In the genomic region with DNA sequence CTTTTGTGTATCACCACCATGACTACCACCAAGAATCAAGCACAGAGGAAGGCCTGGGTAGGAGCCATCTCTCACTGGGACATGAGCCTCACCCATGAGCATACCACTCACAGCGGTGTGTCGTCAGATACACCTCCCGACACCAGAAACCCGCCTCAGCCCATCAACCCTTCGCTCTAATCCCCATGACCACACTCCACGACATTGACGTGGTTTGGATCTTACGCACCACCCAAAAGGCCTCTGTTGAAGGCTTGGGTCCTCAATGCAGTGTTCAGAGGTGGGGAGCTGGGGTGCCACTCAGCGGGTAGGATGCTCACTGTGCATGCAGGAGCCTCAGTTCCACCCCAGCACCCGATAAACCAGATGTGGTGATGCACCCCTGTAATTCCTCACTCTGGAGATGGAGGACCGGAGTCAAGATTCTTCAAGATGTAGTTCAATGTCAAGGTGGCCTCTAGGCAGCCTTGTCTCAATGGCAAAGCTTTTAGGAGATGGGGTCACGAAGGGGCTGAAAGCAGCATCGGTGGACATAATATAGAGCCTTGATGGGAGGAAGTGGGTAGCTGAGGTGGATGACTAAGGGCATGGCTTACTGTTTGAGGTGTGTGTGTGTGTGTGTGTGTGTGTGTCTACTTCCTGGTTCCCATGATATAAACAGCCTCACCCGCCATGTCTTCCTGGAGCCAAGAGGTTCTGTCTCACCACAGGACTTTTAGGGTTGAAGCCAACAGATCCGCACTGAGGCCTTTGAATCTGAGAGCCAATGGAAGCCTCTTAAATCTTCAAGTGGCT, we compare ENCODE assay signal across 24 mouse cellular contexts. TPM values are rescaled to one million over a fixed set of nuclear protein-coding genes. Genes with fewer than 3 reads are reported as not detected.
DNase-seq lines count a peak whose midpoint lies in the region; ATAC-seq and TF ChIP-seq lines count a peak whose summit lies in the region.
"Had no signal": no experiment of that assay in that cellular context is flagged by ENCODE, and none has a peak within 500 bp of the region (broad histone marks: within the 10 kb centered on the region; RNA-seq: fewer than 3 reads in every experiment).

No protein-coding gene starts in this region.

- no peaks in the 10 kb centered on the region for H3K9me3 ChIP-seq in hindbrain, postnatal 0 days (ENCODE audit: low read length)
- H3K9me3 ChIP-seq in intestine, embryonic 15.5 days: no peaks in the 10 kb centered on the region
- H3K9me3 ChIP-seq: forebrain, embryonic 13.5 days; stomach, embryonic 15.5 days had no signal

- H3K27me3 ChIP-seq in hindbrain, postnatal 0 days (ENCODE audit: insufficient read depth, low read length): no peaks in the 10 kb centered on the region
- peaks cover 15% of the 10 kb centered on the region for H3K27me3 ChIP-seq in intestine, embryonic 15.5 days (replicated peaks)

- no peak for DNase-seq in gastrocnemius, adult 2 months
- no peak for DNase-seq in gastrocnemius, postnatal 36 days
- DNase-seq in 416B (ENCODE audit: low read depth): peak; percentile 77
- no peak for DNase-seq in hindbrain, postnatal 0 days (ENCODE audit: low spot score)
- DNase-seq: adrenal gland, postnatal 10 days; cerebellum, postnatal 10 days; heart, postnatal 36 days; layer of hippocampus, postnatal 36 days; left cerebral cortex, postnatal 4 days; lung, adult 18-20 months; lung, postnatal 4 days; midbrain, embryonic 14.5 days; spleen, adult 18-20 months had no signal

- no peaks in the 10 kb centered on the region for H3K36me3 ChIP-seq in hindbrain, postnatal 0 days (ENCODE audit: insufficient read depth, low read length)
- H3K36me3 ChIP-seq in intestine, embryonic 15.5 days: no peaks in the 10 kb centered on the region
- H3K36me3 ChIP-seq: stomach, embryonic 15.5 days had no signal

- TF ChIP-seq CTCF in gastrocnemius, adult 2 months (IDR thresholded peaks at IDR 0.05): no peak
- TF ChIP-seq CTCF in hindbrain, postnatal 0 days (IDR thresholded peaks at IDR 0.05; ENCODE audit: low read depth): no peak

- ATAC-seq in CD4-positive, CD25-positive, alpha-beta regulatory T cell, adult 4 months: peak; percentile 86
- ATAC-seq in megakaryocyte, adult 5-6 weeks (ENCODE audit: poor library complexity, severe bottlenecking): peak; percentile 48
- ATAC-seq in hindbrain, postnatal 0 days: no peak
- no peak for ATAC-seq in intestine, embryonic 15.5 days

- peak overlapping the region; percentile 87 for H3K27ac ChIP-seq in gastrocnemius, adult 2 months
- H3K27ac ChIP-seq in hindbrain, postnatal 0 days: no peak overlapping the region
- H3K27ac ChIP-seq in intestine, embryonic 15.5 days: no peak overlapping the region
- H3K27ac ChIP-seq: stomach, embryonic 15.5 days had no signal

- intact Hi-C loops in gastrocnemius, adult 2 months (cut with DNase I): no loop called here
- intact Hi-C loops in gastrocnemius, postnatal 36 days (cut with DNase I): no loop called here

- H3K9ac ChIP-seq in hindbrain, postnatal 0 days (replicated peaks; ENCODE audit: low read length): no peak overlapping the region
- H3K9ac ChIP-seq in intestine, embryonic 15.5 days: no peak overlapping the region
- H3K9ac ChIP-seq: forebrain, embryonic 13.5 days; stomach, embryonic 15.5 days had no signal

- H3K4me3 ChIP-seq in gastrocnemius, adult 2 months: no peak overlapping the region
- no peak overlapping the region for H3K4me3 ChIP-seq in hindbrain, postnatal 0 days (ENCODE audit: low read length)
- H3K4me3 ChIP-seq in intestine, embryonic 15.5 days (replicated peaks): no peak overlapping the region
- H3K4me3 ChIP-seq: forebrain, embryonic 13.5 days; myocyte; stomach, embryonic 15.5 days had no signal

- 93% methylated on average over 15 of the region's 15 CpGs for WGBS in hindbrain, postnatal 0 days
- WGBS in intestine, embryonic 15.5 days: 92% methylated on average over 15 of the region's 15 CpGs

- no peak overlapping the region for H3K4me2 ChIP-seq in hindbrain, postnatal 0 days (ENCODE audit: low read depth, low read length)
- no peak overlapping the region for H3K4me2 ChIP-seq in intestine, embryonic 15.5 days (replicated peaks)
- H3K4me2 ChIP-seq: forebrain, embryonic 13.5 days; heart, embryonic 11.5 days; stomach, embryonic 15.5 days had no signal

- no peaks in the 10 kb centered on the region for H3K4me1 ChIP-seq in hindbrain, postnatal 0 days (ENCODE audit: insufficient read depth, low read length)
- no peaks in the 10 kb centered on the region for H3K4me1 ChIP-seq in intestine, embryonic 15.5 days (replicated peaks)
- H3K4me1 ChIP-seq: stomach, embryonic 15.5 days had no signal

RNA-seq across cellular contexts. Expression of a gene that starts 21.3 kb away (rescaled TPM):
- not detected for total RNA-seq in gastrocnemius, adult 2 months (2021)
- not detected for total RNA-seq in gastrocnemius, postnatal 36 days (2021)
- under 1 TPM; 0.35 to 0.56 TPM for polyA plus RNA-seq in CD4-positive, CD25-positive, alpha-beta regulatory T cell, adult 4 months (2017; shearing (Covaris generic))
- 0.74 and 1.8 TPM in 2 replicates for total RNA-seq in megakaryocyte, adult 5-6 weeks (2015)
- total RNA-seq in megakaryocyte, adult 5-6 weeks (2017): 0.66 and 0.94 TPM in 2 replicates
- not detected in 2 replicates for total RNA-seq in hindbrain, postnatal 0 days (2014; rRNA removed)
- polyA plus RNA-seq in hindbrain, postnatal 0 days (2015; fragmentation: Nextera tagmentation; extraction: Ambion mirVana): not detected in 2 replicates
- polyA plus RNA-seq in intestine, embryonic 15.5 days (2015; fragmentation: Nextera tagmentation; extraction: Ambion mirVana): not detected in 2 replicates
- total RNA-seq: heart, postnatal 36 days; layer of hippocampus, postnatal 36 days; left cerebral cortex, postnatal 4 days; liver, adult 2 months had no signal
- polyA plus RNA-seq: brain, embryonic 14.5 days; heart, embryonic 11.5 days; intestine, embryonic 14.5 days; kidney, embryonic 16.5 days; liver, adult 2 months; midbrain, embryonic 14.5 days; stomach, embryonic 15.5 days had no signal

RNA-seq across cellular contexts. Expression of a gene that starts 31.3 kb away (rescaled TPM):
- 10 to 100 TPM in 1 of 2 experiments, 1 to 10 TPM in 1; 9.4 to 10.2 TPM for total RNA-seq in gastrocnemius, adult 2 months (2021)
- 10 to 100 TPM in 1 of 2 experiments, 1 to 10 TPM in 1; 9.8 to 11.5 TPM for total RNA-seq in gastrocnemius, postnatal 36 days (2021)
- 10 to 100 TPM; 27.9 to 29.4 TPM for polyA plus RNA-seq in CD4-positive, CD25-positive, alpha-beta regulatory T cell, adult 4 months (2017; shearing (Covaris generic))
- 21.6 and 22.3 TPM in 2 replicates for total RNA-seq in megakaryocyte, adult 5-6 weeks (2015)
- 16.7 and 30.3 TPM in 2 replicates for total RNA-seq in megakaryocyte, adult 5-6 weeks (2017)
- 34.5 and 52.3 TPM in 2 replicates for total RNA-seq in hindbrain, postnatal 0 days (2014; rRNA removed)
- polyA plus RNA-seq in hindbrain, postnatal 0 days (2015; fragmentation: Nextera tagmentation; extraction: Ambion mirVana): 27.4 and 29.7 TPM in 2 replicates
- 19.6 and 21.8 TPM in 2 replicates for polyA plus RNA-seq in intestine, embryonic 15.5 days (2015; fragmentation: Nextera tagmentation; extraction: Ambion mirVana)

RNA-seq across cellular contexts. Expression of a gene that starts 31.5 kb away (rescaled TPM):
- total RNA-seq in gastrocnemius, adult 2 months (2021): 1 to 10 TPM in 1 of 2 experiments, under 1 TPM in 1; 0.89 to 1.3 TPM
- total RNA-seq in gastrocnemius, postnatal 36 days (2021): under 1 TPM; 0.61 to 0.64 TPM
- polyA plus RNA-seq in CD4-positive, CD25-positive, alpha-beta regulatory T cell, adult 4 months (2017; shearing (Covaris generic)): 1 to 10 TPM in 1 of 2 experiments, under 1 TPM in 1; 0.66 to 5.8 TPM
- total RNA-seq in megakaryocyte, adult 5-6 weeks (2015): 100 and 110 TPM in 2 replicates
- total RNA-seq in megakaryocyte, adult 5-6 weeks (2017): 96.3 and 124 TPM in 2 replicates
- total RNA-seq in hindbrain, postnatal 0 days (2014; rRNA removed): 3.0 and 4.8 TPM in 2 replicates
- 1.3 and 1.4 TPM in 2 replicates for polyA plus RNA-seq in hindbrain, postnatal 0 days (2015; fragmentation: Nextera tagmentation; extraction: Ambion mirVana)
- polyA plus RNA-seq in intestine, embryonic 15.5 days (2015; fragmentation: Nextera tagmentation; extraction: Ambion mirVana): 8.7 and 10.5 TPM in 2 replicates

RNA-seq across cellular contexts. Expression of a gene that starts 51.1 kb away (rescaled TPM):
- total RNA-seq in gastrocnemius, adult 2 months (2021): 1 to 10 TPM; 2.4 to 2.8 TPM
- total RNA-seq in gastrocnemius, postnatal 36 days (2021): 1 to 10 TPM; 2.7 to 4.6 TPM
- not detected for polyA plus RNA-seq in CD4-positive, CD25-positive, alpha-beta regulatory T cell, adult 4 months (2017; shearing (Covaris generic))
- not detected in 2 replicates for total RNA-seq in megakaryocyte, adult 5-6 weeks (2015)
- not detected in 2 replicates for total RNA-seq in megakaryocyte, adult 5-6 weeks (2017)
- total RNA-seq in hindbrain, postnatal 0 days (2014; rRNA removed): 423 and 447 TPM in 2 replicates
- 97.9 and 101 TPM in 2 replicates for polyA plus RNA-seq in hindbrain, postnatal 0 days (2015; fragmentation: Nextera tagmentation; extraction: Ambion mirVana)
- polyA plus RNA-seq in intestine, embryonic 15.5 days (2015; fragmentation: Nextera tagmentation; extraction: Ambion mirVana): 2.8 and 3.3 TPM in 2 replicates

Comparison
In these comparisons a context has a peak if more than half of its experiments do, and no peak if none do; other contexts are left out.
1. ATAC-seq: peak in CD4-positive, CD25-positive, alpha-beta regulatory T cell, adult 4 months (single experiment) and megakaryocyte, adult 5-6 weeks (single experiment); none in hindbrain, postnatal 0 days (single experiment) and intestine, embryonic 15.5 days (single experiment).
2. RNA of a gene that starts 31.5 kb away (total RNA-seq): 96.3 to 124 TPM in megakaryocyte, adult 5-6 weeks; 3.0 to 4.8 TPM in hindbrain, postnatal 0 days, 0.89 to 1.3 TPM in gastrocnemius, adult 2 months and 0.61 to 0.64 TPM in gastrocnemius, postnatal 36 days; every median in the first group is over 10 times any median in the second.